ENCODE assay signal across 7 mouse cellular contexts in genomic region chr2:109791921-109792320, GRCm38 (mm10).
DNase-seq lines count a peak whose midpoint lies in the region.
"Not testable (repeated sequence)": the region's sequence is repeated elsewhere in the genome, so short reads cannot be mapped to it uniquely, and the experiment has no call there.

No protein-coding gene starts in this region.

- intact Hi-C loops in left cerebral cortex, postnatal 25 days (cut with DNase I): not testable (repeated sequence)

- DNase-seq in brain, adult 2 months (ENCODE audit: low read depth, low spot score): peak; percentile 16
- DNase-seq in frontal cortex, postnatal 14 days (ENCODE audit: low spot score in 2 of 2): peak; percentile 4 to 5
- DNase-seq in layer of hippocampus, adult 18-20 months (ENCODE audit: low spot score in 2 of 2): peak; percentile 5 to 13
- DNase-seq in layer of hippocampus, postnatal 36 days: peak; percentile 9 to 18
- DNase-seq in left cerebral cortex, postnatal 25 days (ENCODE audit: low spot score in 2 of 2): peak; percentile 35 to 77
- DNase-seq in right cerebral cortex, adult 2 months (ENCODE audit: low spot score in 2 of 2): peak; percentile 21 to 24
- peak; percentile 12 for DNase-seq in right cerebral cortex, postnatal 25 days

Comparison
In these comparisons a context has a peak if more than half of its experiments do, and no peak if none do; other contexts are left out.
1. Peak in every context shown above with its lines: DNase-seq.
2. DNase-seq: peak in every context shown above with its lines; median percentile 56 in left cerebral cortex, postnatal 25 days; 22 in right cerebral cortex, adult 2 months; 16 in brain, adult 2 months; 14 in layer of hippocampus, postnatal 36 days; 12 in right cerebral cortex, postnatal 25 days; 9 in layer of hippocampus, adult 18-20 months; 4 in frontal cortex, postnatal 14 days.